13 mouse cellular contexts compared by ENCODE assay signal in the genomic region with DNA sequence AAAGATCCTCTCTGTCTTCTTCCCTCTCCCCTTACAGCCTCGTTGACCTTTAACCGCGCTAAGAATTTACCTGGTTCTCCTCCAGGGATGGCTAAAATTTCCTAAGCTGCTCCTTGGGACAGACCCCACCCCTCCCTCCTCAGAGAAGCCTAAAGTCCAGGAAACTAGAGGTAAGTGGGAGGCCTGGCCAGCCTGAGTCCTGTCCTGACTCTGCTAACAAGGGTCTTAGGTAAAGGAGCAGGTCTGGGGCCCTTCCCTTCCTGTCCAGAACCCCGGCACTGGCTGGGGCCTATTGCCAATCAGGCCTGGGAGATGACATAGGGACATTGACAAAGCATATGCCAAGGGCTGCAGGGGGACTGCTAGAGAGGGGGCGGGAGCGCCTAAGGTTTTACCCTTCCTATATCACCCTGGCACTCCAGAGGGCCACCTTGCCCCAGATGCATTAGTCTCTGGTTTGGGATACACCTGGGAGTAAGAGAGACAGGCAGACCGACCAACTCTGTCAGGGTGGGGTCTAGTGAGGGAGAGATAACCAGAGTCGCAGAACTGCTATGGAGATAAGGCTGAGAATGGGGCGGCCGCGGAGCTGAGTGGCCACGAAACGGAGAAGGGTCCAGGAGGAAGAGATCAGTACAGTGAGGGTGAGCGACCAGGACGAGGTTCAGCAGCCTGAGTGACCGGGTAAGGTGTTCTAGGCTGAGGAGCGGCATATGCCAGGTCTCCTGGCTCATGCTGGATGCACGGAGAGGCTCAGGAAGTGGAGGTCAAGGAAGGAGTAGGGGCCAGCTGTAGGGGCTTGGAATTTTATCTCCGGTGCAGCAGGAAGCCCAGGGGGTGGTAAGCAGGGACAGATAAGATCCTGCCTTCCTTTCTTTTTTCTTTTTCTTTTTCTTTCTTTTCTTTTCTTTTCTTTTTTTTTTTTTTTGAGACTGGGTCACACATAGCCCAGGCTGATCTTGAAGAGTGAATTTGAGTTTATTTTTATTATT. TPM values are rescaled to one million over a fixed set of nuclear protein-coding genes. Genes with fewer than 3 reads are reported as not detected.
A peak's percentile ranks its signal among the peaks of the same experiment; 100 is the strongest.
DNase-seq lines count a peak whose midpoint lies in the region; ATAC-seq and TF ChIP-seq lines count a peak whose summit lies in the region.
"Had no signal": no experiment of that assay in that cellular context is flagged by ENCODE, and none has a peak within 500 bp of the region (broad histone marks: within the 10 kb centered on the region; RNA-seq: fewer than 3 reads in every experiment).

No protein-coding gene starts in this region.

- H3K36me3 ChIP-seq in heart, embryonic 16.5 days (ENCODE audit: control insufficient read depth, insufficient read depth) = no peaks in the 10 kb centered on the region
- H3K36me3 ChIP-seq in ES-Bruce4 (ENCODE audit: control insufficient read depth, insufficient read depth, low read length, poor library complexity, severe bottlenecking) = no peaks in the 10 kb centered on the region
- H3K36me3 ChIP-seq in liver, embryonic 14.5 days (replicated peaks; ENCODE audit: control insufficient read depth, insufficient read depth, low read depth) = no peaks in the 10 kb centered on the region

- no peak overlapping the region for H3K27ac ChIP-seq in heart, embryonic 16.5 days (ENCODE audit: low read length)
- no peak overlapping the region for H3K27ac ChIP-seq in ES-Bruce4 (ENCODE audit: insufficient read depth, low read length)
- H3K27ac ChIP-seq in liver, embryonic 14.5 days = peak overlapping the region; percentile 47
- H3K27ac ChIP-seq: hindbrain, embryonic 14.5 days had no signal

- TF ChIP-seq CTCF in ES-Bruce4 (IDR thresholded peaks at IDR 0.05; ENCODE audit: low read depth, low read length) = no peak
- no peak for TF ChIP-seq CTCF in liver, embryonic 14.5 days (IDR thresholded peaks at IDR 0.05; ENCODE audit: low read depth)

- H3K27me3 ChIP-seq in heart, embryonic 16.5 days (ENCODE audit: control insufficient read depth, insufficient read depth, low read length) = 0 out of 2 replicates have a peak, but pooled peaks cover 2% of the 10 kb centered on the region
- H3K27me3 ChIP-seq in ES-Bruce4 (ENCODE audit: control insufficient read depth, insufficient read depth, low read length, poor library complexity, severe bottlenecking) = no peaks in the 10 kb centered on the region
- H3K27me3 ChIP-seq in liver, embryonic 14.5 days (ENCODE audit: control insufficient read depth, insufficient read depth, low read length) = no peaks in the 10 kb centered on the region

- intact Hi-C loops in gastrocnemius, postnatal 14 days (cut with DNase I; ENCODE audit: low total_unique reads) = no loop called here

- peak overlapping the region; percentile 39; the same call in 1 of the 2 replicates for H3K4me2 ChIP-seq in heart, embryonic 16.5 days (ENCODE audit: low read depth, low read length)
- peak overlapping the region; percentile 86 for H3K4me2 ChIP-seq in liver, embryonic 14.5 days (ENCODE audit: low read depth)
- H3K4me2 ChIP-seq: hindbrain, embryonic 14.5 days had no signal

- no peak for TF ChIP-seq POLR2A in ES-Bruce4 (IDR thresholded peaks at IDR 0.05; ENCODE audit: insufficient read depth, low read length)

- H3K9me3 ChIP-seq in heart, embryonic 16.5 days (replicated peaks; ENCODE audit: control insufficient read depth, low read length) = no peaks in the 10 kb centered on the region
- no peaks in the 10 kb centered on the region for H3K9me3 ChIP-seq in ES-Bruce4 (replicated peaks; ENCODE audit: control insufficient read depth, insufficient read depth, low read length, poor library complexity, severe bottlenecking)
- no peaks in the 10 kb centered on the region for H3K9me3 ChIP-seq in liver, embryonic 14.5 days (ENCODE audit: control insufficient read depth, low read length)

- H3K4me3 ChIP-seq in heart, embryonic 16.5 days (ENCODE audit: low read length) = no peak overlapping the region
- H3K4me3 ChIP-seq in ES-Bruce4 (ENCODE audit: low read depth, low read length) = peak overlapping the region; percentile 31
- peak overlapping the region; percentile 64 to 71 for H3K4me3 ChIP-seq in liver, embryonic 14.5 days (ENCODE audit: insufficient read depth in 1 of 2, low read depth in 2 of 2, low read length in 2 of 2)

- DNase-seq in heart, postnatal 4 days = no peak
- peak; percentile 31 for DNase-seq in ZHBTc4 (ENCODE audit: low read depth, low spot score)
- peak; percentile 57 to 63 (median 59) for DNase-seq in liver, embryonic 14.5 days (ENCODE audit: low read depth in 3 of 3, low spot score in 3 of 3)
- DNase-seq in gastrocnemius, postnatal 14 days = no peak
- DNase-seq: cerebellum, postnatal 36 days; kidney, postnatal 4 days; lung, postnatal 14 days; thymus, postnatal 25 days had no signal

- H3K4me1 ChIP-seq in heart, embryonic 16.5 days (ENCODE audit: control insufficient read depth, insufficient read depth, low read length) = peaks cover 5% of the 10 kb centered on the region
- H3K4me1 ChIP-seq in ES-Bruce4 (ENCODE audit: control insufficient read depth, insufficient read depth, low read length) = no peaks in the 10 kb centered on the region
- peaks cover 24 to 28% of the 10 kb centered on the region in 2 experiments for H3K4me1 ChIP-seq in liver, embryonic 14.5 days (replicated peaks; ENCODE audit: control insufficient read depth in 2 of 2, insufficient read depth in 2 of 2, low read length in 1 of 2)

- no peak; the same call in 1 of the 2 replicates for ATAC-seq in heart, embryonic 16.5 days (replicated peaks; ENCODE audit: extremely low read depth, insufficient read depth, low FRiP score)
- peak; percentile 88 for ATAC-seq in liver, embryonic 14.5 days (ENCODE audit: insufficient read depth)
- ATAC-seq in inflammation-experienced regulatory T-cells, adult 6 months = no peak
- ATAC-seq: activated CD4-positive, CD25-positive, alpha-beta regulatory T cell, adult 4 months had no signal

- 31% methylated on average over 19 of the region's 19 CpGs for WGBS in heart, embryonic 16.5 days
- 19% methylated on average over 19 of the region's 19 CpGs for WGBS in liver, embryonic 14.5 days (ENCODE audit: insufficient replicate concordance)

- no peak overlapping the region for H3K9ac ChIP-seq in heart, embryonic 16.5 days (ENCODE audit: low read length)
- H3K9ac ChIP-seq in ES-Bruce4 (ENCODE audit: low read depth, poor library complexity, severe bottlenecking) = peak overlapping the region; percentile 13; the same call in 1 of the 2 replicates
- H3K9ac ChIP-seq in liver, embryonic 14.5 days (replicated peaks) = peak overlapping the region; percentile 80
- H3K9ac ChIP-seq: hindbrain, embryonic 14.5 days had no signal

- no peak for TF ChIP-seq EP300 in ES-Bruce4 (IDR thresholded peaks at IDR 0.05; ENCODE audit: insufficient read depth, low read depth, low read length)
- TF ChIP-seq EP300 in liver, embryonic 14.5 days (IDR thresholded peaks at IDR 0.05; ENCODE audit: low read depth) = peak; percentile 61; the same call in 1 of the 2 replicates

RNA-seq across cellular contexts. Expression of gene Rcor1, which starts 10.7 kb away (rescaled TPM):
- 6.4 and 6.5 TPM in 2 replicates for polyA plus RNA-seq in heart, embryonic 16.5 days (2015; fragmentation: Nextera tagmentation; extraction: Ambion mirVana)
- total RNA-seq in heart, postnatal 4 days (2021) = 10 to 100 TPM; 26.0 to 26.8 TPM
- 31.8 and 34.4 TPM in 2 replicates for polyA plus RNA-seq in ES-Bruce4 (2011; ENCODE audit: insufficient read depth, insufficient read length, low read depth, missing spikeins)
- polyA plus RNA-seq in liver, embryonic 14.5 days (2012; rRNA removed) = 7.2 and 9.1 TPM in 2 replicates
- polyA plus RNA-seq in liver, embryonic 14.5 days (2014; fragmentation: Nextera tagmentation; extraction: Ambion mirVana) = 5.8 and 6.2 TPM in 2 replicates
- 10 to 100 TPM; 11.5 to 12.7 TPM for total RNA-seq in gastrocnemius, postnatal 14 days (2021)
- 10 to 100 TPM; 13.6 to 19.7 (median 14.7) TPM for polyA plus RNA-seq in inflammation-experienced regulatory T-cells, adult 6 months (2017; shearing (Covaris generic))

RNA-seq across cellular contexts. Expression of gene Ankrd9, which starts 49.6 kb away (rescaled TPM):
- polyA plus RNA-seq in heart, embryonic 16.5 days (2015; fragmentation: Nextera tagmentation; extraction: Ambion mirVana) = 19.3 and 22.0 TPM in 2 replicates
- total RNA-seq in heart, postnatal 4 days (2021) = 10 to 100 TPM; 22.4 to 28.0 TPM
- polyA plus RNA-seq in ES-Bruce4 (2011; ENCODE audit: insufficient read depth, insufficient read length, low read depth, missing spikeins) = 4.3 and 4.9 TPM in 2 replicates
- 47.4 and 57.4 TPM in 2 replicates for polyA plus RNA-seq in liver, embryonic 14.5 days (2012; rRNA removed)
- 41.8 and 49.8 TPM in 2 replicates for polyA plus RNA-seq in liver, embryonic 14.5 days (2014; fragmentation: Nextera tagmentation; extraction: Ambion mirVana)
- total RNA-seq in gastrocnemius, postnatal 14 days (2021) = 100 to 1,000 TPM in 1 of 2 experiments, 10 to 100 TPM in 1; 87.2 to 221 TPM
- polyA plus RNA-seq in inflammation-experienced regulatory T-cells, adult 6 months (2017; shearing (Covaris generic)) = 1 to 10 TPM in 1 of 3 experiments, under 1 TPM in 2; 0.28 to 1.4 (median 0.61) TPM

Comparison
In these comparisons a context has a peak if more than half of its experiments do, and no peak if none do; other contexts are left out.
1. DNase-seq: peak in ZHBTc4 (single experiment) and liver, embryonic 14.5 days (3 of 3); none in heart, postnatal 4 days (single experiment) and gastrocnemius, postnatal 14 days (single experiment).